Mouse (Mus musculus) liver, embryonic 14.5 days (tissue): ENCODE measurements around the gene Olfr134. TPM values are rescaled to one million over a fixed set of nuclear protein-coding genes. Genes with fewer than 3 reads are reported as not detected.

Experiments
- ATAC-seq: fragments of 200-750 bp; cut with Nextera tagmentation; 2 replicates; pipeline ENCODE4 v1.8.0; 2017; ENCODE audit warnings: moderate number of reproducible peaks, mild to moderate bottlenecking, moderate library complexity; ENCODE audit not compliant: insufficient read depth
- DNase-seq, 3 experiments: peaks; one replicate each; pipeline ENCODE4 v3.0.0-alpha.2; 2012 to 2013; ENCODE audit warnings: low read depth in 3 of 3, low spot score in 3 of 3
- H3K27ac ChIP-seq: fragments of 300-500 bp; sonication (generic); 2 replicates; pipeline ENCODE4 v1.5.1; 2014; ENCODE audit warnings: moderate library complexity, mild to moderate bottlenecking, control low read depth, inconsistent platforms
- H3K27me3 ChIP-seq: fragments of 300-500 bp; sonication (generic); 2 replicates; pipeline ENCODE4 v1.6.1; 2014; ENCODE audit warnings: mild to moderate bottlenecking, low read length, moderate library complexity; ENCODE audit not compliant: control insufficient read depth, insufficient read depth
- H3K36me3 ChIP-seq: fragments of 300-500 bp; sonication (generic); replicated peaks from 2 replicates; pipeline ENCODE4 v1.6.1; 2014; ENCODE audit warnings: low read depth; ENCODE audit not compliant: control insufficient read depth, insufficient read depth
- H3K4me1 ChIP-seq, 2 experiments: fragments of 200-500 bp in 1 of 2; fragments of 300-500 bp in 1 of 2; sonication (generic) in 1 of 2; replicated peaks; 2 replicates each; pipeline ENCODE4 v1.6.1; 2012 to 2014; ENCODE audit warnings: antibody characterized with exemption in 1 of 2, inconsistent platforms in 1 of 2, low read length in 1 of 2; ENCODE audit not compliant: control insufficient read depth in 2 of 2, insufficient read depth in 2 of 2
- H3K4me2 ChIP-seq: fragments of 300-500 bp; sonication (generic); 2 replicates; pipeline ENCODE4 v1.6.1; 2014; ENCODE audit warnings: low read depth, mild to moderate bottlenecking, control low read depth, moderate library complexity
- H3K4me3 ChIP-seq, 2 experiments: fragments of 200-500 bp in 1 of 2; fragments of 300-500 bp in 1 of 2; sonication (generic) in 1 of 2; 2 replicates each; pipeline ENCODE4 v1.5.1; 2012 to 2014; ENCODE audit warnings: low read depth in 2 of 2, low read length in 2 of 2, mild to moderate bottlenecking in 2 of 2, control low read depth in 1 of 2, inconsistent platforms in 1 of 2, moderate library complexity in 1 of 2; ENCODE audit not compliant: insufficient read depth in 1 of 2
- H3K9ac ChIP-seq: fragments of 300-500 bp; sonication (generic); replicated peaks from 2 replicates; pipeline ENCODE4 v1.6.1; 2014; ENCODE audit warnings: mild to moderate bottlenecking, control low read depth, moderate library complexity
- H3K9me3 ChIP-seq: fragments of 300-500 bp; sonication (generic); 2 replicates; pipeline ENCODE4 v1.6.1; 2016; ENCODE audit warnings: low read length, mixed read lengths; ENCODE audit not compliant: control insufficient read depth
- CTCF ChIP-seq: IDR thresholded peaks from 2 replicates; pipeline ENCODE4 v1.5.1; 2016; ENCODE audit warnings: antibody characterized with exemption, low read depth, control low read depth
- EP300 ChIP-seq: IDR thresholded peaks from 2 replicates; pipeline ENCODE4 v1.6.1; 2016; ENCODE audit warnings: antibody characterized with exemption, low read depth
- WGBS: fragments of 180-500 bp; shearing (Covaris S2); extraction: QIAGEN DNeasy Blood & Tissue Kit; methylation state at CpG from one replicate; pipeline ENCODE4 v1.1.7; 2014; ENCODE audit not compliant: insufficient replicate concordance; 5-methylcytosine and 5-hydroxymethylcytosine counted together
- polyA plus RNA-seq, 2 experiments: library from polyadenylated mRNA; depleted of rRNA in 1 of 2; stranded (reverse) in 1 of 2; unstranded in 1 of 2; fragments of >200 nt; fragmentation: Nextera tagmentation in 1 of 2; extraction: Ambion mirVana in 1 of 2; gene quantifications; 2 replicates each; pipeline versions ENCODE4 v1.2.1 to v1.2.3; 2012 to 2014

The Olfr134 gene
- polyA plus RNA-seq, 2 experiments = not detected

DNA sequence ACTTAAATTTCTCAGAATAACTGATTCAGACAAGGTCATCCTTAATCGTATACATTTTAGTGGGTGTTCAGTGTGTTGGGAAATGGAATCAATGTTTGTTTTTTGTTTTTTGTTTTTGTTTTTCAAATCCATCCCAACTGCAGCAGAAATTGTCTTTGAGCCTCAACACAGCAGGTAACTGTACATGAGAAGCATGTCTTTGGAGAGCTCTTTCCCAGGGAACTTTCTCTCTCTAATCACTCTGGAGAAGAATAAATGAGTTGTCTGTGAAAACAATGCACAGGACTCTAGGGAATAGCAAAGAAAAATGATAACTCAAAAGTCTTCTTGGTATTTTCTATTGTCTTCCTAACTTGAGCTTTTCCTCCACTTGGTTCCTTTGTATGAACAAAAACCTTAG is 32.8 kb downstream of the Olfr134 start, which contains the start of gene Olfr135:
Gene Olfr135 (plus strand): TSS at position 301 of the 400 bp plus-strand sequence.
- Histone ChIP-seq H3K9me3 (no peaks in the 10 kb centered on the region), H3K4me2 (no peak within 1 kb of the TSS), H3K4me1 (no peaks in the 10 kb centered on the region), H3K9ac (no peak within 1 kb of the TSS), H3K27me3 (no peaks in the 10 kb centered on the region), H3K4me3 (no peak within 1 kb of the TSS), H3K27ac (no peak within 1 kb of the TSS), H3K36me3 (no peaks in the 10 kb centered on the region)
- DNase-seq = no peak
- no peak for ATAC-seq
- no peak for TF ChIP-seq CTCF
- no peak for TF ChIP-seq EP300
- WGBS = 64% methylated on average over 1 of the region's 1 CpGs

Other genes starting within 250 kb of the Olfr134 start
- not detected in 2 replicates for gene Olfr761, start 218.3 kb upstream of the Olfr134 start, polyA plus RNA-seq (2012; rRNA removed)
- gene Olfr761, start 218.3 kb upstream of the Olfr134 start, polyA plus RNA-seq (2014; fragmentation: Nextera tagmentation; extraction: Ambion mirVana) = not detected in 2 replicates
- not detected in 2 replicates for gene Olfr129, start 111.3 kb upstream of the Olfr134 start, polyA plus RNA-seq (2012; rRNA removed)
- not detected in 2 replicates for gene Olfr129, start 111.3 kb upstream of the Olfr134 start, polyA plus RNA-seq (2014; fragmentation: Nextera tagmentation; extraction: Ambion mirVana)
- not detected in 2 replicates for gene Olfr130, start 107.5 kb upstream of the Olfr134 start, polyA plus RNA-seq (2012; rRNA removed)
- not detected in 2 replicates for gene Olfr130, start 107.5 kb upstream of the Olfr134 start, polyA plus RNA-seq (2014; fragmentation: Nextera tagmentation; extraction: Ambion mirVana)
- not detected in 2 replicates for gene Olfr131, start 82.7 kb upstream of the Olfr134 start, polyA plus RNA-seq (2012; rRNA removed)
- gene Olfr131, start 82.7 kb upstream of the Olfr134 start, polyA plus RNA-seq (2014; fragmentation: Nextera tagmentation; extraction: Ambion mirVana) = not detected in 2 replicates
- gene Olfr132, start 36.9 kb upstream of the Olfr134 start, polyA plus RNA-seq (2012; rRNA removed) = not detected in 2 replicates
- not detected in 2 replicates for gene Olfr132, start 36.9 kb upstream of the Olfr134 start, polyA plus RNA-seq (2014; fragmentation: Nextera tagmentation; extraction: Ambion mirVana)
- not detected in 2 replicates for gene Olfr133, start 26.1 kb upstream of the Olfr134 start, polyA plus RNA-seq (2012; rRNA removed)
- gene Olfr133, start 26.1 kb upstream of the Olfr134 start, polyA plus RNA-seq (2014; fragmentation: Nextera tagmentation; extraction: Ambion mirVana) = not detected in 2 replicates
- gene Olfr135, start 32.9 kb downstream of the Olfr134 start, polyA plus RNA-seq (2012; rRNA removed) = not detected in 2 replicates
- gene Olfr135, start 32.9 kb downstream of the Olfr134 start, polyA plus RNA-seq (2014; fragmentation: Nextera tagmentation; extraction: Ambion mirVana) = not detected in 2 replicates
- not detected in 2 replicates for gene Olfr138, start 89.6 kb downstream of the Olfr134 start, polyA plus RNA-seq (2012; rRNA removed)
- not detected in 2 replicates for gene Olfr138, start 89.6 kb downstream of the Olfr134 start, polyA plus RNA-seq (2014; fragmentation: Nextera tagmentation; extraction: Ambion mirVana)
- not detected in 2 replicates for gene Olfr137, start 136.2 kb downstream of the Olfr134 start, polyA plus RNA-seq (2012; rRNA removed)
- not detected in 2 replicates for gene Olfr137, start 136.2 kb downstream of the Olfr134 start, polyA plus RNA-seq (2014; fragmentation: Nextera tagmentation; extraction: Ambion mirVana)
- gene Olfr136, start 158.4 kb downstream of the Olfr134 start, polyA plus RNA-seq (2012; rRNA removed) = not detected in 2 replicates
- not detected in 2 replicates for gene Olfr136, start 158.4 kb downstream of the Olfr134 start, polyA plus RNA-seq (2014; fragmentation: Nextera tagmentation; extraction: Ambion mirVana)
- not detected in 2 replicates for gene Esp36, start 248.8 kb downstream of the Olfr134 start, polyA plus RNA-seq (2012; rRNA removed)
- not detected in 2 replicates for gene Esp36, start 248.8 kb downstream of the Olfr134 start, polyA plus RNA-seq (2014; fragmentation: Nextera tagmentation; extraction: Ambion mirVana)